Mouse (Mus musculus) brain, embryonic 14.5 days (tissue): ENCODE data around the gene Thbd.

Experiments used
- CTCF ChIP-seq: fragments of 200-500 bp; IDR thresholded peaks from 2 replicates; pipeline ENCODE4 v1.5.1; 2012; ENCODE audit warnings: inconsistent platforms, mild to moderate bottlenecking, moderate library complexity, borderline replicate concordance; ENCODE audit not compliant: insufficient read depth, insufficient read length; ENCODE audit errors: extremely low read depth
- POLR2A ChIP-seq: fragments of 200-500 bp; IDR thresholded peaks from 2 replicates; pipeline ENCODE4 v1.6.1; 2012; ENCODE audit warnings: mild to moderate bottlenecking, inconsistent platforms, borderline replicate concordance; ENCODE audit not compliant: poor library complexity, insufficient read depth, insufficient read length, severe bottlenecking; ENCODE audit errors: extremely low read depth

DNA sequence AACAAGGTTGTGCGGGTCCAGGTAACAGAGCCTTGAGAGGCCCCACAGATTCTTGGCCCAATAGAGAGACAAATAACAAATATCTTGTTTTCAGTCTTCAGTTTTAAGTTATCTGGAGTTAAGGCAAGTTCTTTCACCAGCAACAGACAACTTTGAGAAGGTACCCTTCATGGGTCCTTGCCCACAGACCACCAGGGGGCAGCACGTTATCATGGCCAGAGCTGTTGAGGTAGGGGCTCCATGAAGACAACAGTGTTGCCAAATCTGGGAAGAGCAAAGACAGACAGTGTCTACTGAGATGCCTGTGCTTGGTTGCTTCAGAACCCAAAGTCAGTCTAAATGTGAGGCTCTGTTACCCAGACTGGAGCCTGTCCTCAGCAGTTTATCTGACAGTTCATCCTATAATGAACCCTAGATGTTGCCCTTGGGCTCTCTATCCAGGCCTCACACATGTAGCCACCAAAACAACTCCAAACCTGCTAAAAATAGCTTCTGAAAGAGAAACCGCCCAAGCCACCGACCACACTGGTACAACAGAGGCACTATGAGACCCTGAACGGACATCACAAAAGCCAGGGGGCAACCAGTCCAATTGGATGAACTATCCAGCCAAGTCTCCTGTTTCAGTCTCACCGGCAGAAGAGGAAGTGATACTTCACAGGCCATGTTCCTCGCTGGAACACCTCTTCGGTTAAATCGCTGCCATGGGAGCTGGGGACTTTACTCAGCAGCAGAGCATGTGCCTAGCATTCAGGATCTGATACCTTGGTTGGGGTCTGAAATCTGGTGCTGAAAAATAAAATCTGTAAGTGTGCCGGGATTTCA lies 32.5 kb downstream of the Thbd start:
- TF ChIP-seq CTCF (peak; percentile 59; the same call in 1 of the 2 replicates), POLR2A (no peak)
